Mouse (Mus musculus) G1E (cell line): Measurements from ENCODE around the gene Pcnx3.

ENCODE experiments used
- CTCF ChIP-seq: IDR thresholded peaks from 2 replicates; pipeline ENCODE4 v1.5.1; 2012; ENCODE audit warnings: low read depth, low read length, inconsistent platforms, mixed read lengths
- GATA1 ChIP-seq: IDR thresholded peaks from 2 replicates; pipeline ENCODE4 v1.6.1; 2012; ENCODE audit warnings: borderline replicate concordance, low read length, inconsistent platforms, mixed read lengths
- GATA2 ChIP-seq: IDR thresholded peaks from 2 replicates; pipeline ENCODE4 v1.6.1; 2012; ENCODE audit warnings: low read depth, low read length, inconsistent platforms, borderline replicate concordance
- TAL1 ChIP-seq: conservative IDR thresholded peaks from 2 replicates; pipeline ENCODE4 v1.6.1; 2012; ENCODE audit warnings: low read depth, low read length, inconsistent platforms, mixed read lengths

GRCm38 (mm10) chr19:5660942-5661751 is 27.6 kb downstream of the Pcnx3 start:
- no peak for TF ChIP-seq CTCF
- TF ChIP-seq TAL1, result no peak
- no peak for TF ChIP-seq GATA1
- no peak for TF ChIP-seq GATA2
